Mouse (Mus musculus): Measurements from ENCODE around the gene Slc16a8. TPM values are rescaled to one million over a fixed set of nuclear protein-coding genes. Genes with fewer than 3 reads are reported as not detected.
A peak's percentile ranks its signal among the peaks of the same experiment; 100 is the strongest.

Slc16a8 gene
- total and polyA plus RNA-seq, 3 experiments = 0.16 to 0.57 (median 0.39) TPM

DNA sequence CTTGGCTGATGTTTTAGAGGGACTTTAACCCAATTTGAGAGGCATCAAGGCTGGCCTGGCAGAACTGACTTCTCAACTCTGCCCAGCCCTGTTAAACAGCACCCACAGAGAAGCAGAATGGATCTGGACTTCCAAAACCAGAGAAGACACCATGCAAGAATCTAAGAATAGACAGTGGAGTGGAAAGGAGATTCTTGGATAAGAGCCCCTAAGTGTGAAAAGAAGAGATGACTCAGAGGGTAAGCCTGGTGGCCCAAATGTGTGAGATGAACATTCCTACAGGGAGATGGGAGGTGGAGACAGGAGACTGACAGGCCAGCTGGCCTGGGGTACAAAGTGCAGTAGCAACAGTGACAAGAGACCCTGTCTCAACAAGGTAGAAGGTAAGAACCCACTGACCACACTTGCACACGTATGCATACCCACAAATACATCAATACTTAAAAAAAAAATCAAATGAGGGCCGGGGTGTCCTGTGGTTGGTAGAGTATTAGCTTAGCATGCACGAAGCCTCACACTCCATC lies 8.3 kb upstream of the Slc16a8 start:
- WGBS = 93% methylated on average over 3 of the region's 3 CpGs
- H3K27ac ChIP-seq = no peak overlapping the region
- DNase-seq = no peak
- H3K9ac ChIP-seq (ENCODE audit: low read depth, low read length) = no peak overlapping the region
- no peaks in the 10 kb centered on the region for H3K36me3 ChIP-seq (ENCODE audit: control insufficient read depth, insufficient read depth, low read length)
- intact Hi-C loops (cut with DNase I) = no loop called here
- TF ChIP-seq CTCF (IDR thresholded peaks at IDR 0.05) (no peak), POLR2A (IDR thresholded peaks at IDR 0.05; ENCODE audit: insufficient read depth, low read depth, low read length) (no peak)
- H3K79me2 ChIP-seq (replicated peaks; ENCODE audit: control insufficient read depth, insufficient read depth, low read length) = no peaks in the 10 kb centered on the region
- no peaks in the 10 kb centered on the region for H3K4me1 ChIP-seq (ENCODE audit: control insufficient read depth, insufficient read depth, low read length)
- no peak overlapping the region for H3K4me3 ChIP-seq
- peaks cover 5% of the 10 kb centered on the region; the same call in 1 of the 2 replicates for H3K27me3 ChIP-seq (ENCODE audit: control insufficient read depth, insufficient read depth, low read length)

DNA sequence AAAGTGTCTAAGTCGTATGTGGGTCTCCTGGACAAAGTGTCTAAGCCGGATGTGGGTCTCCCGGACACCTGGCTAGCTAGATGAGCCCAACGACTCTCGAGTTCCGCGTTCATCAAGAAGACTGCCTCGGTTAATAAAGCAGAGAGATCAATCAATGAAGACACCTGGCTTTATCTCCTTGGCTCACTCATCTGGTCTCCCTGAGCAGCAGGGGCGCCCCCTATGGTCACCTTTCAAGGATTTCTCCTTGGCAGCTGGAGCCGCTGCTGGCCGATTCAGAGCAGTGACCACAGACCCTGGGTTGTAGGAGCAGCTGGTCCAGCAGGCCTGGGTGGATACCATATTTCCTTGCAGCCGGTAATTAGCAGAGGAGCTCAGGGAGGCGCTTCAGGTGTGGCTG lies 7.8 kb upstream of the Slc16a8 start:
- H3K9ac ChIP-seq (ENCODE audit: low read depth, low read length) = no peak overlapping the region
- DNase-seq = no peak
- H3K27ac ChIP-seq = no peak overlapping the region
- intact Hi-C loops (cut with DNase I) = no loop called here
- no peaks in the 10 kb centered on the region for H3K36me3 ChIP-seq (ENCODE audit: control insufficient read depth, insufficient read depth, low read length)
- WGBS = 35% methylated on average over 13 of the region's 13 CpGs
- no peak overlapping the region for H3K4me3 ChIP-seq
- H3K4me1 ChIP-seq (ENCODE audit: control insufficient read depth, insufficient read depth, low read length) = no peaks in the 10 kb centered on the region
- TF ChIP-seq POLR2A (IDR thresholded peaks at IDR 0.05; ENCODE audit: insufficient read depth, low read depth, low read length) (no peak), CTCF (IDR thresholded peaks at IDR 0.05) (peak; percentile 50; the same call in 1 of the 2 replicates)
- H3K27me3 ChIP-seq (ENCODE audit: control insufficient read depth, insufficient read depth, low read length) = peaks cover 5% of the 10 kb centered on the region; the same call in 1 of the 2 replicates
- no peaks in the 10 kb centered on the region for H3K79me2 ChIP-seq (replicated peaks; ENCODE audit: control insufficient read depth, insufficient read depth, low read length)

DNA sequence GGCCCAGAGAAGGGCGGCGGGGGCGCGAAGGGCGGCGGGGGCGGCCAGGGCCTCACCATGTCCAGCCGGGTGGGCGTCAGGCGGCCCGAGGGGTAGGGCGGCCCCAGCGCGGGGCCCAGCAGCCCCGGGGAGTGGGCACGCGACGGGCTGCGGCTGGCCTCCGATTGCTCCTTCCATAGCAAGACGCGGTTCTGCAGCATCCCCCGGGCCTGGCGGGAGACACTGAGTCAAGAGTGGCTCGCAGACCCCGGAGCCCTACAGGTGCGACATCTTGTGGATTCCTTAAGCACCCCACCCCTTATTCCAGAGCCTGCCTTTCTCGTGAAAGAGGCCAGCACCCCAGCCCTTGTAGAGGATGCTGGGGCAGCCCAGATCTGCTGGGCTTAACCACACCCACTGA lies 7.2 kb upstream of the Slc16a8 start:
- Histone ChIP-seq H3K9ac (ENCODE audit: low read depth, low read length) (peak overlapping the region; percentile 43), H3K36me3 (ENCODE audit: control insufficient read depth, insufficient read depth, low read length) (no peaks in the 10 kb centered on the region), H3K27ac (no peak overlapping the region; the same call in 1 of the 2 replicates), H3K4me3 (peak overlapping the region; percentile 55), H3K27me3 (ENCODE audit: control insufficient read depth, insufficient read depth, low read length) (peaks cover 5% of the 10 kb centered on the region; the same call in 1 of the 2 replicates), H3K79me2 (replicated peaks; ENCODE audit: control insufficient read depth, insufficient read depth, low read length) (no peaks in the 10 kb centered on the region), H3K4me1 (ENCODE audit: control insufficient read depth, insufficient read depth, low read length) (no peaks in the 10 kb centered on the region)
- DNase-seq = no peak
- TF ChIP-seq CTCF (IDR thresholded peaks at IDR 0.05) (no peak), EP300 (IDR thresholded peaks at IDR 0.05; ENCODE audit: insufficient read depth, low read depth, low read length) (no peak), POLR2A (IDR thresholded peaks at IDR 0.05; ENCODE audit: insufficient read depth, low read depth, low read length) (no peak)
- intact Hi-C loops (cut with DNase I) = no loop called here
- 1% methylated on average over 26 of the region's 28 CpGs for WGBS

DNA sequence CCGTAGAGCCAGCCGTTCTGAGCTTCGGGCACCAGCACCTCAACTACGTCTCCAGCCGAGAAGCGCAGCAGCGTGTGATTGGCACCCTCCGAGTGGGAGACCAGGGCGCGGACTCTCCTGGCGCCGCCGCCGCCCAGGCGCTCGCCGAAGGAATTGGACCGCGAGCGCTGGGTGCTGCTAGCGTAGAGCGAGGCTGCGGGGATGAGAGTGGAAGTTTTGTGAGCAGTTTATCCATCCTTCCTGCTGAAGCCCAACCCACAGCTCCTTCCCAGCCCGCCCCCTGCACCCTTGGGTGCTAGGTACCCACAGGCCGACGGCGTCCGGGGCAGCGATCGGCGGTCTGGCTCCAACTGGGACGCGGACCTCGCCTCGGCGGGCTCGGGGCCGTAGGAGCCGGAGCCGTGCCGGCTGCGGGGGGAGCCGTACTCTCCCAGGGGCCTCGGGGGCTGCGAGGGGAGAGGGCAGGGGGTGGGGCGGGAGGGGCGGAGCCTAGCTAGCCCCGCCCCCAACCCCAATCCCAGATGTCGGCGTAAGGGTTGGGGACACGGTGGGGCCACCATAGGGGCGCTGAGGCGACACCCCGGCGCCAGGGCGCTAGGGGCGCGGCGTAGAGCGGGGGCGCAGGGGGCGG lies 6.6 kb upstream of the Slc16a8 start:
- TF ChIP-seq EP300 (IDR thresholded peaks at IDR 0.05; ENCODE audit: insufficient read depth, low read depth, low read length) (no peak), POLR2A (IDR thresholded peaks at IDR 0.05; ENCODE audit: insufficient read depth, low read depth, low read length) (no peak), CTCF (IDR thresholded peaks at IDR 0.05) (no peak)

DNA sequence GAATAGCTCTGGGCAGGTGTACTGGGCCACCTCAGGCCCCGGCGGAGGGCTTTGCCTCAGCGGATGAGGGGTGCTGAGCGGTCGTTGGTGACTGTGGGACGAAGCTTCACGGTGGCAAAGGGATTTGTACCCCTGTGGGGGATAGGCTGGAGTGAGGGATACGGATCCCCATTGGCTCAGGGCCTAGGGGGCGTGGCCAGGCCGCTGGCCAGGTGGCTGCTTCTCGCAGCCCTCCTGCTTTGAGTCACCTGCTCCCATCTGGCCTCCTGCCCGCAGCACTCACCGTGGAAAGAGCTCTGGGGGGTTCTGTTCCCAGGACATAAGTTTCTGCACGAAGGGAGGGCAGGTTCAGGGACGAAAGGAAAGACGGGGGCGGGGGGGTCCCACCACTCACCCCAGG lies 4.0 kb upstream of the Slc16a8 start:
- Histone ChIP-seq H3K27ac (no peak overlapping the region), H3K4me1 (ENCODE audit: control insufficient read depth, insufficient read depth, low read length) (no peaks in the 10 kb centered on the region), H3K9ac (ENCODE audit: low read depth, low read length) (no peak overlapping the region), H3K79me2 (replicated peaks; ENCODE audit: control insufficient read depth, insufficient read depth, low read length) (no peaks in the 10 kb centered on the region), H3K4me3 (no peak overlapping the region), H3K36me3 (ENCODE audit: control insufficient read depth, insufficient read depth, low read length) (no peaks in the 10 kb centered on the region), H3K27me3 (ENCODE audit: control insufficient read depth, insufficient read depth, low read length) (peaks cover 5% of the 10 kb centered on the region; the same call in 1 of the 2 replicates)
- DNase-seq = no peak
- 38% methylated on average over 17 of the region's 17 CpGs for WGBS
- intact Hi-C loops (cut with DNase I) = no loop called here
- TF ChIP-seq POLR2A (IDR thresholded peaks at IDR 0.05; ENCODE audit: insufficient read depth, low read depth, low read length) (no peak), CTCF (IDR thresholded peaks at IDR 0.05) (no peak), EP300 (IDR thresholded peaks at IDR 0.05; ENCODE audit: insufficient read depth, low read depth, low read length) (no peak)

More for the DNA sequence above, 6.6 kb upstream of the Slc16a8 start:
- Histone ChIP-seq H3K9ac (ENCODE audit: low read depth, low read length) (peak overlapping the region; percentile 50), H3K27me3 (ENCODE audit: control insufficient read depth, insufficient read depth, low read length) (peaks cover 5% of the 10 kb centered on the region; the same call in 1 of the 2 replicates), H3K4me3 (peak overlapping the region; percentile 55), H3K4me1 (ENCODE audit: control insufficient read depth, insufficient read depth, low read length) (no peaks in the 10 kb centered on the region), H3K36me3 (ENCODE audit: control insufficient read depth, insufficient read depth, low read length) (no peaks in the 10 kb centered on the region), H3K27ac (peak overlapping the region; percentile 15; the same call in 1 of the 2 replicates), H3K79me2 (replicated peaks; ENCODE audit: control insufficient read depth, insufficient read depth, low read length) (no peaks in the 10 kb centered on the region)
- intact Hi-C loops (cut with DNase I) = no loop called here
- peak; percentile 33 to 58 for DNase-seq
- WGBS = 1% methylated on average over 60 of the region's 62 CpGs

DNA sequence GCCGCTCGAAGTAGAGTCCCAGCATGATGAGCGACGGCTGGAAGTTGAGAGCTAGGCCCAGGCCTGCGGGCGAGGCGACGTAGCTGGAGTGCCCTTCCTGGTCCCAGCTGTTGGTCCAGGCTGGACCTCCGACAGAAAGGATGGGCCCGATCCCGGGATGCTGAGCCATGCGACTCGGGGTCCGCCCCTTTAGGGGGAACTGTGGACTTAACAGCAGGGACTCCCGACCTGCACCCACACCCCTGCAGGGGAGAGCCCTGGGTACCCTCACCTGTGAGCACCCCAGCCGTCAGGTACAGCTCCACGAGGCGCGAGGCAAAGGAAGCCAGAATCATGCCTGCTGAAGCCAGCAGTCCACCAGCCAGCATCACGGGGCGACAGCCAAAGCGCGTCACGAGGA lies 2.0 kb downstream of the Slc16a8 start:
- no peak for DNase-seq
- TF ChIP-seq POLR2A (IDR thresholded peaks at IDR 0.05; ENCODE audit: insufficient read depth, low read depth, low read length) (no peak), CTCF (IDR thresholded peaks at IDR 0.05) (no peak), EP300 (IDR thresholded peaks at IDR 0.05; ENCODE audit: insufficient read depth, low read depth, low read length) (no peak)
- H3K4me1 ChIP-seq (ENCODE audit: control insufficient read depth, insufficient read depth, low read length) = no peaks in the 10 kb centered on the region
- H3K9ac ChIP-seq (ENCODE audit: low read depth, low read length) = peak overlapping the region; percentile 64
- 35% methylated on average over 24 of the region's 24 CpGs for WGBS
- no peaks in the 10 kb centered on the region for H3K27me3 ChIP-seq (ENCODE audit: control insufficient read depth, insufficient read depth, low read length)
- H3K36me3 ChIP-seq (ENCODE audit: control insufficient read depth, insufficient read depth, low read length) = no peaks in the 10 kb centered on the region
- intact Hi-C loops (cut with DNase I) = no loop called here
- no peak overlapping the region for H3K27ac ChIP-seq
- H3K4me3 ChIP-seq = peak overlapping the region; percentile 35; the same call in 1 of the 2 replicates
- no peaks in the 10 kb centered on the region for H3K79me2 ChIP-seq (replicated peaks; ENCODE audit: control insufficient read depth, insufficient read depth, low read length)

All from heart, adult 2 months (tissue).